Mouse (Mus musculus) large intestine, adult 2 months (tissue): ENCODE results near the gene Myh15. TPM values are rescaled to one million over a fixed set of nuclear protein-coding genes. Genes with fewer than 3 reads are reported as not detected.

ENCODE experiments used
- DNase-seq: peaks from one replicate; pipeline ENCODE4 v3.0.0-alpha.2; 2012; ENCODE audit warnings: low read depth, low spot score
- WGBS: fragments of 180-500 bp; shearing (Covaris S2); methylation state at CpG from one replicate; pipeline ENCODE4 v1.1.7; 2018; 5-methylcytosine and 5-hydroxymethylcytosine counted together
- polyA plus RNA-seq: library from polyadenylated mRNA; depleted of rRNA; stranded (reverse); fragments of >200 nt; gene quantifications from 2 replicates; pipeline ENCODE4 v1.2.3, GENCODE M21; 2012; rRNA removed

The Myh15 gene
- polyA plus RNA-seq: not detected in 2 replicates

- WGBS: 87% methylated on average over 1 of the region's 1 CpGs
- DNase-seq: no peak
Measured at GRCm38 (mm10) chr16:49057186-49057585, at the start of gene Myh15. Myh15 (plus strand) TSS chr16:49057486.

GRCm38 (mm10) chr16:49016620-49017332, 40.5 kb upstream of the Myh15 start:
- no peak for DNase-seq
- 68% methylated on average over 5 of the region's 5 CpGs for WGBS

GRCm38 (mm10) chr16:49035852-49036251, 21.4 kb upstream of the Myh15 start:
- WGBS: 75% methylated on average over 4 of the region's 4 CpGs
- no peak for DNase-seq

- WGBS: 72% methylated on average over 4 of the region's 4 CpGs
- no peak for DNase-seq
Measured at GRCm38 (mm10) chr16:49037771-49038170, 19.5 kb upstream of the Myh15 start.

GRCm38 (mm10) chr16:49040554-49041221, 16.6 kb upstream of the Myh15 start:
- 73% methylated on average over 3 of the region's 3 CpGs for WGBS
- no peak for DNase-seq

- DNase-seq: no peak
Measured at GRCm38 (mm10) chr16:49049214-49049613, 8.1 kb upstream of the Myh15 start.

GRCm38 (mm10) chr16:49069256-49069963, 12.1 kb downstream of the Myh15 start:
- no peak for DNase-seq
- WGBS: 78% methylated on average over 5 of the region's 5 CpGs

- no peak for DNase-seq
- 42% methylated on average over 3 of the region's 3 CpGs for WGBS
Measured at GRCm38 (mm10) chr16:49071316-49071715, 14.0 kb downstream of the Myh15 start.

- WGBS: 4% methylated on average over 1 of the region's 1 CpGs
- peak; percentile 61 for DNase-seq
Measured at GRCm38 (mm10) chr16:49128015-49128414, 70.7 kb downstream of the Myh15 start.

- WGBS: 55% methylated on average over 2 of the region's 2 CpGs
- DNase-seq: no peak
Measured at GRCm38 (mm10) chr16:49156193-49156592, 98.9 kb downstream of the Myh15 start.

- peak; percentile 43 for DNase-seq
Measured at GRCm38 (mm10) chr16:49164349-49165137, 107.3 kb downstream of the Myh15 start.

GRCm38 (mm10) chr16:49165728-49166127, 108.4 kb downstream of the Myh15 start:
- no peak for DNase-seq
- WGBS: 82% methylated on average over 11 of the region's 11 CpGs

More at GRCm38 (mm10) chr16:49164349-49165137, 107.3 kb downstream of the Myh15 start:
- WGBS: 39% methylated on average over 7 of the region's 7 CpGs

GRCm38 (mm10) chr16:49167325-49167724, 110.0 kb downstream of the Myh15 start:
- DNase-seq: no peak
- 55% methylated on average over 12 of the region's 12 CpGs for WGBS

GRCm38 (mm10) chr16:49175077-49175476, 117.8 kb downstream of the Myh15 start:
- WGBS: 80% methylated on average over 1 of the region's 1 CpGs
- DNase-seq: no peak

GRCm38 (mm10) chr16:49175729-49176395, 118.6 kb downstream of the Myh15 start:
- WGBS: 89% methylated on average over 8 of the region's 8 CpGs
- DNase-seq: no peak

GRCm38 (mm10) chr16:49193521-49193920, 136.2 kb downstream of the Myh15 start:
- no peak for DNase-seq
- 69% methylated on average over 2 of the region's 2 CpGs for WGBS

GRCm38 (mm10) chr16:49193986-49194385, 136.7 kb downstream of the Myh15 start:
- no peak for DNase-seq
- WGBS: 29% methylated on average over 2 of the region's 2 CpGs

GRCm38 (mm10) chr16:49196290-49196689, 139.0 kb downstream of the Myh15 start:
- DNase-seq: no peak
- 67% methylated on average over 3 of the region's 3 CpGs for WGBS

- no peak for DNase-seq
- WGBS: 7% methylated on average over 3 of the region's 3 CpGs
Measured at GRCm38 (mm10) chr16:49197951-49198350, 140.7 kb downstream of the Myh15 start.
